Mouse (Mus musculus) stomach, postnatal 0 days (tissue): Measurements from ENCODE around the gene Rexo4.

Experiments used
- CTCF ChIP-seq: IDR thresholded peaks from 2 replicates; pipeline ENCODE4 v1.5.1; 2016; ENCODE audit warnings: antibody characterized with exemption, low read depth, mild to moderate bottlenecking, moderate library complexity
- EP300 ChIP-seq: optimal IDR thresholded peaks from 2 replicates; pipeline ENCODE3; 2016; ENCODE audit warnings: antibody characterized with exemption

DNA sequence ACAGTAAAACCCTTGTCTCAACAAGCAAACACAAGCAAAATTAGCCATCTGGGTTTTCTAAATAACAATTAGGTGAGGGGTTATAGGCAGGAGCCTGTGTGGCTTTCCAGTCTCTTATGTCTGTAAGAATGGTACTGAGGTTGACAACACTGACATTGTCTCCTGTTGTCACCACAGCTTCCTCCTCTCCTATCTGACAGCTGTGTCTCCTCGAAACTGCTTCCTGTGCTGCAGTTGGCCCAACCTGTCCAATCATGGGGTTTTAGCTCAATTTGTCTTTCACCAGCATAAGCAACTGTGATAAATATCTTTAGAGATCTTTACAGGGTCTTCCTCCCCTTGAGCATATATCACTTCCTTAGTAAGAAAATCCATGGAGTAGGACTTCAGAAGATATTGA is 27.8 kb downstream of the Rexo4 start:
- TF ChIP-seq CTCF (no peak), EP300 (no peak)
